Mouse (Mus musculus): Measurements from ENCODE around the gene Fopnl.

DNA sequence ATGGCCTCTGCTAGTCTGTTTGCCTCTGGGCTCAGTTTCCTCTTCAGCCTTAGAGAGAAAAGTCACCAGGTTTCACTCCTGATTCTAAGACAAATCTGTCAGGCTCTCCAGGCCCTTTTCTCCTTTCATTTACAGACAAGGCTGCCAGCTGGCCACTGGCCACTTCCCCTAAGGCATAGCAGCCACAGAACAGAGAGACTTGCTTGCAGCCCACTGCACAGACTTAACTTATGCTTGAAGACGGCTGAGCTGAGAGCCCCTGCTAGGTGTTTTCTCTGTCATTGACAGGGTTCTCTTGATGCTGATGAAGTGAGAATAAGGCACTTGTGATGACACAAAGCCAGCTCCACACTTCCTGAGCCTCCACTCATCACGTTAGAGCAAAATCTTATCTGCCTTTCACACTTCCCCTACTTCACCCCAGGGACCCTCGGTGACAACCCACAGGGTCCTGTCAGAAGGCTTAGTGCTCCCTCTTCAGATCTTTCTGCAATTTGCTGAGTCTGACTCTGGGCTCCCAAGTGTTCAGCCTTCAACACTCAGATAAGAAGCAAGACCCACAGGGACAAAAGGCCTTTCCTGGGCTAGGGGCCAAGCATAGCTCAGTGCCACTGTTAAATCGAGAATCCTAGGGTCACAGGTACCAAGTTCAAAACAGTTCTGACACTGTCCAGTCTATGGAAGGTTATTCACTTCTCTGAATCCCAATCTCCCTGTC is 51.8 kb downstream of the Fopnl start:
- TF ChIP-seq CTCF (IDR thresholded peaks at IDR 0.05; ENCODE audit: low read depth): no peak
- no peak for TF ChIP-seq EP300 (IDR thresholded peaks at IDR 0.05; ENCODE audit: low read depth)

Data from liver, postnatal 0 days (tissue).